Mouse (Mus musculus) lung, embryonic 16.5 days (tissue): ENCODE data around the gene Dpf3. TPM values are rescaled to one million over a fixed set of nuclear protein-coding genes. Genes with fewer than 3 reads are reported as not detected.

ENCODE experiments used
- ATAC-seq: fragments of 200-750 bp; cut with Nextera tagmentation; 2 replicates; pipeline ENCODE4 v1.8.0; 2017; ENCODE audit warnings: low read depth, mild to moderate bottlenecking, moderate library complexity
- H3K27ac ChIP-seq: fragments of 300-500 bp; sonication (generic); 2 replicates; pipeline ENCODE4 v1.5.1; 2014; ENCODE audit warnings: mild to moderate bottlenecking, control low read depth, low read length
- H3K27me3 ChIP-seq: fragments of 300-500 bp; sonication (generic); 2 replicates; pipeline ENCODE4 v1.6.1; 2014; ENCODE audit warnings: low read depth, low read length, mixed read lengths; ENCODE audit not compliant: control insufficient read depth, insufficient read depth
- H3K36me3 ChIP-seq: fragments of 300-500 bp; sonication (generic); 2 replicates; pipeline ENCODE4 v1.6.1; 2014; ENCODE audit warnings: low read length; ENCODE audit not compliant: control insufficient read depth, insufficient read depth
- H3K4me1 ChIP-seq: fragments of 300-500 bp; sonication (generic); replicated peaks from 2 replicates; pipeline ENCODE4 v1.6.1; 2014; ENCODE audit warnings: low read length, mixed read lengths; ENCODE audit not compliant: control insufficient read depth, insufficient read depth
- H3K4me2 ChIP-seq: fragments of 300-500 bp; sonication (generic); 2 replicates; pipeline ENCODE4 v1.6.1; 2014; ENCODE audit warnings: low read depth, low read length, control low read depth
- H3K4me3 ChIP-seq: fragments of 300-500 bp; sonication (generic); 2 replicates; pipeline ENCODE4 v1.5.1; 2014; ENCODE audit warnings: mild to moderate bottlenecking, low read length, control low read depth
- H3K9ac ChIP-seq: fragments of 300-500 bp; sonication (generic); 2 replicates; pipeline ENCODE4 v1.6.1; 2014; ENCODE audit warnings: low read length, control low read depth
- H3K9me3 ChIP-seq: fragments of 300-500 bp; sonication (generic); 2 replicates; pipeline ENCODE4 v1.6.1; 2016; ENCODE audit warnings: low read length; ENCODE audit not compliant: control insufficient read depth
- WGBS: fragments of 180-500 bp; shearing (Covaris S2); extraction: QIAGEN DNeasy Blood & Tissue Kit; methylation state at CpG from one replicate; pipeline ENCODE4 v1.1.7; 2014; 5-methylcytosine and 5-hydroxymethylcytosine counted together
- polyA plus RNA-seq: library from polyadenylated mRNA; unstranded; fragments of >200 nt; fragmentation: Nextera tagmentation; extraction: Ambion mirVana; gene quantifications from 2 replicates; pipeline ENCODE4 v1.2.1, GENCODE M21; 2015

Dpf3 gene
- polyA plus RNA-seq, 1 experiment from 2014 or later, result 3.9 TPM

- H3K36me3 ChIP-seq, result no peaks in the 10 kb centered on the region
- H3K9me3 ChIP-seq, result no peaks in the 10 kb centered on the region
- H3K27ac ChIP-seq, result no peak overlapping the region
- H3K27me3 ChIP-seq, result no peaks in the 10 kb centered on the region
- ATAC-seq, result no peak
- no peak overlapping the region for H3K9ac ChIP-seq
- H3K4me2 ChIP-seq, result no peak overlapping the region
- H3K4me3 ChIP-seq, result no peak overlapping the region
- no peaks in the 10 kb centered on the region for H3K4me1 ChIP-seq
- 82% methylated on average over 2 of the region's 2 CpGs for WGBS
Observed at GRCm38 (mm10) chr12:83248636-83249035, 238.9 kb downstream of the Dpf3 start.

GRCm38 (mm10) chr12:83247669-83248068 is 239.8 kb downstream of the Dpf3 start:
- Histone ChIP-seq H3K4me3 (no peak overlapping the region), H3K27ac (no peak overlapping the region), H3K9ac (no peak overlapping the region), H3K27me3 (no peaks in the 10 kb centered on the region), H3K9me3 (no peaks in the 10 kb centered on the region), H3K4me1 (no peaks in the 10 kb centered on the region), H3K4me2 (no peak overlapping the region), H3K36me3 (no peaks in the 10 kb centered on the region)
- ATAC-seq, result no peak
- WGBS, result 63% methylated on average over 3 of the region's 3 CpGs

- Histone ChIP-seq H3K27me3 (no peaks in the 10 kb centered on the region), H3K4me2 (no peak overlapping the region), H3K36me3 (no peaks in the 10 kb centered on the region), H3K9me3 (no peaks in the 10 kb centered on the region), H3K27ac (no peak overlapping the region), H3K4me1 (no peaks in the 10 kb centered on the region), H3K4me3 (no peak overlapping the region), H3K9ac (no peak overlapping the region)
- WGBS, result 55% methylated on average over 3 of the region's 3 CpGs
- ATAC-seq, result no peak
Observed at GRCm38 (mm10) chr12:83241022-83241421, 246.5 kb downstream of the Dpf3 start.

GRCm38 (mm10) chr12:83240571-83240970 is 246.9 kb downstream of the Dpf3 start:
- Histone ChIP-seq H3K4me1 (no peaks in the 10 kb centered on the region), H3K27ac (no peak overlapping the region), H3K4me2 (no peak overlapping the region), H3K36me3 (no peaks in the 10 kb centered on the region), H3K9ac (no peak overlapping the region), H3K9me3 (no peaks in the 10 kb centered on the region), H3K4me3 (no peak overlapping the region), H3K27me3 (no peaks in the 10 kb centered on the region)
- no peak for ATAC-seq

GRCm38 (mm10) chr12:83235781-83236180 is 251.7 kb downstream of the Dpf3 start:
- Histone ChIP-seq H3K27ac (no peak overlapping the region), H3K9ac (no peak overlapping the region), H3K27me3 (no peaks in the 10 kb centered on the region), H3K4me3 (no peak overlapping the region), H3K36me3 (no peaks in the 10 kb centered on the region), H3K4me2 (no peak overlapping the region), H3K9me3 (no peaks in the 10 kb centered on the region), H3K4me1 (no peaks in the 10 kb centered on the region)
- WGBS, result 93% methylated on average over 6 of the region's 6 CpGs
- no peak for ATAC-seq

GRCm38 (mm10) chr12:83234981-83235380 is 252.5 kb downstream of the Dpf3 start:
- 54% methylated on average over 2 of the region's 2 CpGs for WGBS
- H3K27ac ChIP-seq, result no peak overlapping the region
- H3K27me3 ChIP-seq, result no peaks in the 10 kb centered on the region
- no peak for ATAC-seq
- H3K4me3 ChIP-seq, result no peak overlapping the region
- H3K9me3 ChIP-seq, result no peaks in the 10 kb centered on the region
- no peaks in the 10 kb centered on the region for H3K36me3 ChIP-seq
- H3K4me2 ChIP-seq, result no peak overlapping the region
- H3K4me1 ChIP-seq, result no peaks in the 10 kb centered on the region
- H3K9ac ChIP-seq, result no peak overlapping the region

- Histone ChIP-seq H3K27ac (no peak overlapping the region), H3K4me1 (no peaks in the 10 kb centered on the region)
- WGBS, result 44% methylated on average over 7 of the region's 7 CpGs
Observed at GRCm38 (mm10) chr12:83233651-83234050, 253.9 kb downstream of the Dpf3 start.

GRCm38 (mm10) chr12:83232916-83233315 is 254.6 kb downstream of the Dpf3 start:
- WGBS, result 61% methylated on average over 5 of the region's 5 CpGs
- Histone ChIP-seq H3K4me2 (no peak overlapping the region), H3K9ac (no peak overlapping the region), H3K4me3 (no peak overlapping the region), H3K27ac (no peak overlapping the region), H3K9me3 (no peaks in the 10 kb centered on the region), H3K4me1 (no peaks in the 10 kb centered on the region), H3K27me3 (no peaks in the 10 kb centered on the region), H3K36me3 (no peaks in the 10 kb centered on the region)
- no peak for ATAC-seq

More at GRCm38 (mm10) chr12:83233651-83234050, 253.9 kb downstream of the Dpf3 start:
- Histone ChIP-seq H3K9me3 (no peaks in the 10 kb centered on the region), H3K27me3 (no peaks in the 10 kb centered on the region), H3K4me2 (no peak overlapping the region), H3K4me3 (no peak overlapping the region), H3K9ac (no peak overlapping the region), H3K36me3 (no peaks in the 10 kb centered on the region)
- ATAC-seq, result no peak

GRCm38 (mm10) chr12:83231258-83231657 is 256.3 kb downstream of the Dpf3 start:
- Histone ChIP-seq H3K4me1 (no peaks in the 10 kb centered on the region), H3K9ac (no peak overlapping the region), H3K9me3 (no peaks in the 10 kb centered on the region), H3K27me3 (no peaks in the 10 kb centered on the region), H3K36me3 (no peaks in the 10 kb centered on the region), H3K4me2 (no peak overlapping the region), H3K27ac (no peak overlapping the region), H3K4me3 (no peak overlapping the region)
- no peak for ATAC-seq
- WGBS, result 78% methylated on average over 4 of the region's 4 CpGs

GRCm38 (mm10) chr12:83229683-83230082 is 257.8 kb downstream of the Dpf3 start:
- Histone ChIP-seq H3K4me1 (no peaks in the 10 kb centered on the region), H3K27me3 (no peaks in the 10 kb centered on the region), H3K4me3 (no peak overlapping the region), H3K27ac (no peak overlapping the region), H3K9me3 (no peaks in the 10 kb centered on the region), H3K4me2 (no peak overlapping the region), H3K9ac (no peak overlapping the region), H3K36me3 (no peaks in the 10 kb centered on the region)
- WGBS, result 71% methylated on average over 6 of the region's 6 CpGs
- 0 out of 2 replicates have a peak, but pooled peaks have one; percentile 12 for ATAC-seq
